Mouse (Mus musculus): Measurements from ENCODE around the gene Ubox5.

DNA sequence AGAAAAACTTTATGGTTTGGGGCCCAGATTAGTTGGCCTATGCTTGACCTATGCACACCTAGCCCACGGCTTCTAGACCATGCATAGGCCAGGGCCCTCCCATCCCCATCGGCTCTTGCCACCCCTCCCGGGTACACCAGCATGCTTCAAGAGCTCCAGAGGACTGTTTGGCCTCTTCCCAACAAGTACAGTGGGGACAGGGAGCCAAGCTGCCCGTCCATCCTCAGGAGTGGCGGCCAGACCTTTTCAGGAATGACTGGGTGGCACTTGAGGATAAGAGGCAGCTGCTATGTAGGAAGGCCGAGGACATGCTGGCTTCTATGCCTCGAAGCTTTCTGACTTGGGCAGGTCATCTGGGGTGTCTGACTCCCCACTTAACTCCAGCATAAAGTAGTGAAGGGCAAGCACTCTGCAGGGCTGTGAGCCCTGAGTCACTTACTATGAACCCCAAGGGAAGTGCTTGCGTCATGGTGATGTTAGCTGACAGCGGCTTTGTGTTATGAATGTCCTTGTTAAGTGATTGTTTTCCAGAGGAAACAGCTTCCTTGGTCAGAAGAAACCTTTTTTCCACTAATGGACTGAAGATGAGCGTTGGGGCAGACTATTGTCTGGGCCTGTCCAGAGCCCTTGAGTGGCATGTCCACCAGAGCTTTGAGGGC lies 45.8 kb downstream of the Ubox5 start:
- TF ChIP-seq CTCF (IDR thresholded peaks at IDR 0.05; ENCODE audit: low read depth, low read length) (no peak), POLR2A (IDR thresholded peaks at IDR 0.05; ENCODE audit: borderline replicate concordance, low read depth, low read length) (no peak)

Measured in bone marrow macrophage, adult 2 months (primary cell).